Mouse (Mus musculus): ENCODE data around the gene Pex19. TPM values are rescaled to one million over a fixed set of nuclear protein-coding genes. Genes with fewer than 3 reads are reported as not detected.

Gene Pex19
- polyA plus RNA-seq, 1 experiment from 2014 or later = 155 TPM

GRCm38 (mm10) chr1:172148279-172148954 lies 21.9 kb downstream of the Pex19 start:
- peak; percentile 57 for ATAC-seq
- H3K9me3 ChIP-seq (ENCODE audit: control insufficient read depth, low read length) = no peaks in the 10 kb centered on the region
- H3K27me3 ChIP-seq (replicated peaks; ENCODE audit: control insufficient read depth, insufficient read depth, low read length) = no peaks in the 10 kb centered on the region
- peaks cover 9% of the 10 kb centered on the region; the same call in 1 of the 2 replicates for H3K36me3 ChIP-seq (ENCODE audit: control insufficient read depth, insufficient read depth)
- H3K27ac ChIP-seq (ENCODE audit: low read length) = peak overlapping the region; percentile 91
- H3K4me2 ChIP-seq (ENCODE audit: low read length) = peak overlapping the region; percentile 81
- H3K4me1 ChIP-seq (replicated peaks; ENCODE audit: control insufficient read depth, insufficient read depth, low read length) = peaks cover 23% of the 10 kb centered on the region
- peak overlapping the region; percentile 99 for H3K4me3 ChIP-seq (replicated peaks; ENCODE audit: low read length)
- peak overlapping the region; percentile 99 for H3K9ac ChIP-seq (replicated peaks; ENCODE audit: low read depth, low read length)
- WGBS = under 1% methylated on average over 40 of the region's 40 CpGs

GRCm38 (mm10) chr1:172148955-172149815 lies 22.6 kb downstream of the Pex19 start:
- no peak for ATAC-seq
- H3K27me3 ChIP-seq (replicated peaks; ENCODE audit: control insufficient read depth, insufficient read depth, low read length) = no peaks in the 10 kb centered on the region
- H3K36me3 ChIP-seq (ENCODE audit: control insufficient read depth, insufficient read depth) = peaks cover 9% of the 10 kb centered on the region; the same call in 1 of the 2 replicates
- WGBS = 5% methylated on average over 19 of the region's 19 CpGs
- H3K9me3 ChIP-seq (ENCODE audit: control insufficient read depth, low read length) = no peaks in the 10 kb centered on the region
- H3K4me2 ChIP-seq (ENCODE audit: low read length) = peak overlapping the region; percentile 81
- no peak overlapping the region; the same call in 1 of the 2 replicates for H3K27ac ChIP-seq (ENCODE audit: low read length)
- peak overlapping the region; percentile 99 for H3K9ac ChIP-seq (replicated peaks; ENCODE audit: low read depth, low read length)
- peaks cover 23% of the 10 kb centered on the region for H3K4me1 ChIP-seq (replicated peaks; ENCODE audit: control insufficient read depth, insufficient read depth, low read length)
- peak overlapping the region; percentile 99 for H3K4me3 ChIP-seq (replicated peaks; ENCODE audit: low read length)

- no peak overlapping the region for H3K4me2 ChIP-seq (ENCODE audit: low read length)
- H3K27ac ChIP-seq (ENCODE audit: low read length) = no peak overlapping the region
- no peaks in the 10 kb centered on the region for H3K9me3 ChIP-seq (ENCODE audit: control insufficient read depth, low read length)
- no peaks in the 10 kb centered on the region for H3K27me3 ChIP-seq (replicated peaks; ENCODE audit: control insufficient read depth, insufficient read depth, low read length)
- peaks cover 20% of the 10 kb centered on the region for H3K36me3 ChIP-seq (ENCODE audit: control insufficient read depth, insufficient read depth)
- peaks cover 10% of the 10 kb centered on the region for H3K4me1 ChIP-seq (replicated peaks; ENCODE audit: control insufficient read depth, insufficient read depth, low read length)
- no peak overlapping the region for H3K4me3 ChIP-seq (replicated peaks; ENCODE audit: low read length)
- H3K9ac ChIP-seq (replicated peaks; ENCODE audit: low read depth, low read length) = no peak overlapping the region
- WGBS = 94% methylated on average over 3 of the region's 3 CpGs
- ATAC-seq = no peak
Measured at GRCm38 (mm10) chr1:172154536-172154935, 28.0 kb downstream of the Pex19 start.

GRCm38 (mm10) chr1:172155518-172155917 lies 29.0 kb downstream of the Pex19 start:
- H3K4me1 ChIP-seq (replicated peaks; ENCODE audit: control insufficient read depth, insufficient read depth, low read length) = 0 out of 2 replicates have a peak, but pooled peaks cover 3% of the 10 kb centered on the region
- H3K9ac ChIP-seq (replicated peaks; ENCODE audit: low read depth, low read length) = no peak overlapping the region
- H3K27me3 ChIP-seq (replicated peaks; ENCODE audit: control insufficient read depth, insufficient read depth, low read length) = no peaks in the 10 kb centered on the region
- no peak for ATAC-seq
- no peak overlapping the region for H3K27ac ChIP-seq (ENCODE audit: low read length)
- no peaks in the 10 kb centered on the region for H3K9me3 ChIP-seq (ENCODE audit: control insufficient read depth, low read length)
- no peak overlapping the region for H3K4me2 ChIP-seq (ENCODE audit: low read length)
- WGBS = 89% methylated on average over 3 of the region's 3 CpGs
- no peak overlapping the region for H3K4me3 ChIP-seq (replicated peaks; ENCODE audit: low read length)
- peaks cover 20% of the 10 kb centered on the region for H3K36me3 ChIP-seq (ENCODE audit: control insufficient read depth, insufficient read depth)

- no peak overlapping the region for H3K4me2 ChIP-seq (ENCODE audit: low read length)
- WGBS = 78% methylated on average over 4 of the region's 4 CpGs
- peaks cover 7% of the 10 kb centered on the region; the same call in 1 of the 2 replicates for H3K36me3 ChIP-seq (ENCODE audit: control insufficient read depth, insufficient read depth)
- H3K9ac ChIP-seq (replicated peaks; ENCODE audit: low read depth, low read length) = no peak overlapping the region
- no peaks in the 10 kb centered on the region for H3K9me3 ChIP-seq (ENCODE audit: control insufficient read depth, low read length)
- peaks cover 7% of the 10 kb centered on the region; the same call in 1 of the 2 replicates for H3K4me1 ChIP-seq (replicated peaks; ENCODE audit: control insufficient read depth, insufficient read depth, low read length)
- no peak for ATAC-seq
- no peaks in the 10 kb centered on the region for H3K27me3 ChIP-seq (replicated peaks; ENCODE audit: control insufficient read depth, insufficient read depth, low read length)
- no peak overlapping the region for H3K4me3 ChIP-seq (replicated peaks; ENCODE audit: low read length)
- no peak overlapping the region for H3K27ac ChIP-seq (ENCODE audit: low read length)
Measured at GRCm38 (mm10) chr1:172159970-172160369, 33.4 kb downstream of the Pex19 start.

- Histone ChIP-seq H3K9ac (replicated peaks; ENCODE audit: low read depth, low read length) (no peak overlapping the region), H3K9me3 (ENCODE audit: control insufficient read depth, low read length) (no peaks in the 10 kb centered on the region), H3K4me2 (ENCODE audit: low read length) (no peak overlapping the region), H3K36me3 (ENCODE audit: control insufficient read depth, insufficient read depth) (peaks cover 3% of the 10 kb centered on the region; the same call in 1 of the 2 replicates), H3K4me3 (replicated peaks; ENCODE audit: low read length) (no peak overlapping the region), H3K27ac (ENCODE audit: low read length) (no peak overlapping the region), H3K27me3 (replicated peaks; ENCODE audit: control insufficient read depth, insufficient read depth, low read length) (no peaks in the 10 kb centered on the region), H3K4me1 (replicated peaks; ENCODE audit: control insufficient read depth, insufficient read depth, low read length) (peaks cover 7% of the 10 kb centered on the region; the same call in 1 of the 2 replicates)
- no peak for ATAC-seq
Measured at GRCm38 (mm10) chr1:172160508-172160907, 34.0 kb downstream of the Pex19 start.

- H3K9ac ChIP-seq (replicated peaks; ENCODE audit: low read depth, low read length) = no peak overlapping the region
- H3K4me3 ChIP-seq (replicated peaks; ENCODE audit: low read length) = no peak overlapping the region
- H3K36me3 ChIP-seq (ENCODE audit: control insufficient read depth, insufficient read depth) = peaks cover 10% of the 10 kb centered on the region
- peaks cover 7% of the 10 kb centered on the region; the same call in 1 of the 2 replicates for H3K4me1 ChIP-seq (replicated peaks; ENCODE audit: control insufficient read depth, insufficient read depth, low read length)
- no peaks in the 10 kb centered on the region for H3K9me3 ChIP-seq (ENCODE audit: control insufficient read depth, low read length)
- no peak overlapping the region for H3K27ac ChIP-seq (ENCODE audit: low read length)
- H3K4me2 ChIP-seq (ENCODE audit: low read length) = no peak overlapping the region
- WGBS = 95% methylated on average over 1 of the region's 1 CpGs
- peak; percentile 73 for ATAC-seq
- no peaks in the 10 kb centered on the region for H3K27me3 ChIP-seq (replicated peaks; ENCODE audit: control insufficient read depth, insufficient read depth, low read length)
Measured at GRCm38 (mm10) chr1:172162009-172162408, 35.5 kb downstream of the Pex19 start.

GRCm38 (mm10) chr1:172162959-172163358 lies 36.4 kb downstream of the Pex19 start:
- no peak overlapping the region for H3K4me3 ChIP-seq (replicated peaks; ENCODE audit: low read length)
- no peak overlapping the region for H3K4me2 ChIP-seq (ENCODE audit: low read length)
- no peak for ATAC-seq
- no peak overlapping the region for H3K9ac ChIP-seq (replicated peaks; ENCODE audit: low read depth, low read length)
- no peaks in the 10 kb centered on the region for H3K9me3 ChIP-seq (ENCODE audit: control insufficient read depth, low read length)
- WGBS = 94% methylated on average over 6 of the region's 6 CpGs
- no peak overlapping the region for H3K27ac ChIP-seq (ENCODE audit: low read length)
- H3K27me3 ChIP-seq (replicated peaks; ENCODE audit: control insufficient read depth, insufficient read depth, low read length) = no peaks in the 10 kb centered on the region
- H3K4me1 ChIP-seq (replicated peaks; ENCODE audit: control insufficient read depth, insufficient read depth, low read length) = peaks cover 7% of the 10 kb centered on the region; the same call in 1 of the 2 replicates
- H3K36me3 ChIP-seq (ENCODE audit: control insufficient read depth, insufficient read depth) = peaks cover 13% of the 10 kb centered on the region

GRCm38 (mm10) chr1:172167911-172168310 lies 41.4 kb downstream of the Pex19 start:
- Histone ChIP-seq H3K36me3 (ENCODE audit: control insufficient read depth, insufficient read depth) (peaks cover 23% of the 10 kb centered on the region), H3K9me3 (ENCODE audit: control insufficient read depth, low read length) (no peaks in the 10 kb centered on the region), H3K4me3 (replicated peaks; ENCODE audit: low read length) (no peak overlapping the region), H3K9ac (replicated peaks; ENCODE audit: low read depth, low read length) (no peak overlapping the region), H3K4me2 (ENCODE audit: low read length) (no peak overlapping the region), H3K27me3 (replicated peaks; ENCODE audit: control insufficient read depth, insufficient read depth, low read length) (no peaks in the 10 kb centered on the region), H3K27ac (ENCODE audit: low read length) (no peak overlapping the region), H3K4me1 (replicated peaks; ENCODE audit: control insufficient read depth, insufficient read depth, low read length) (peaks cover 12% of the 10 kb centered on the region)
- ATAC-seq = no peak
- WGBS = 72% methylated on average over 5 of the region's 5 CpGs

All from forebrain, embryonic 16.5 days (tissue).